Mouse (Mus musculus) megakaryocyte, embryonic 14.5 days (primary cell): ENCODE measurements around the gene Ovch2.

Experiments used
- FLI1 ChIP-seq: IDR thresholded peaks from 2 replicates; pipeline ENCODE4 v1.6.1; 2012; ENCODE audit warnings: low read length, inconsistent platforms, mixed read lengths
- GATA1 ChIP-seq: IDR thresholded peaks from 3 replicates; pipeline ENCODE4 v1.6.1; 2012; ENCODE audit warnings: mixed read lengths, low read length, inconsistent platforms, borderline replicate concordance

DNA sequence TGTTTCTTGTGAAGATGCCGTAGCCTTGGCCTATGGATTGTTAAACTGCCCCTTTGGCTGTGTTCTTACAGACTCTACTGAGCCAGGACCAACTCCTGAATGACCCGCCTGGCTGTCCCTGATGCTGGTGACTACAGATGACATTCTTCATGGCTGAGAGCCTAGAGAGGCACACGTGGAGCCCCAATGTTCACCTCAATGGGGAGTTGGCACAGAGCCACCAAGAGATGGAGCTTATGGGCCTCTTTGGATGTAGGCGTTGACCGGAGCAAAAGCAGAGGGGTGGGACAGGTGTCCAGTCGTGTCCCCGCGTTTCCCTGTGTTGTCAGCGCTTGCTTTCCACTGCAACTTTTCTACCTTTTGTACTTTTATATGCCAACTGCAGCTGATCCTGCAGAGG is 53.5 kb downstream of the Ovch2 start:
- no peak for TF ChIP-seq GATA1
- no peak for TF ChIP-seq FLI1
